Mouse (Mus musculus): ENCODE data around the gene Engase. TPM values are rescaled to one million over a fixed set of nuclear protein-coding genes. Genes with fewer than 3 reads are reported as not detected.
A peak's percentile ranks its signal among the peaks of the same experiment; 100 is the strongest.

Gene Engase
- polyA plus RNA-seq, 1 experiment from 2014 or later = 6.5 TPM

GRCm38 (mm10) chr11:118508341-118508740, 31.7 kb downstream of the Engase start:
- 76% methylated on average over 7 of the region's 7 CpGs for WGBS
- Histone ChIP-seq H3K36me3 (ENCODE audit: control insufficient read depth, insufficient read depth, low read length) (no peaks in the 10 kb centered on the region), H3K9me3 (ENCODE audit: control insufficient read depth, low read length) (no peaks in the 10 kb centered on the region), H3K4me1 (ENCODE audit: control insufficient read depth, insufficient read depth, low read depth, low read length) (peaks cover 19% of the 10 kb centered on the region), H3K4me3 (ENCODE audit: low read length) (no peak overlapping the region), H3K9ac (ENCODE audit: low read depth, low read length) (no peak overlapping the region), H3K27ac (ENCODE audit: low read depth, low read length) (peak overlapping the region; percentile 20; the same call in 1 of the 2 replicates), H3K4me2 (ENCODE audit: low read length) (no peak overlapping the region), H3K27me3 (replicated peaks; ENCODE audit: control insufficient read depth, insufficient read depth, low read length) (no peaks in the 10 kb centered on the region)
- no peak for ATAC-seq

- Histone ChIP-seq H3K27me3 (replicated peaks; ENCODE audit: control insufficient read depth, insufficient read depth, low read length) (no peaks in the 10 kb centered on the region), H3K9ac (ENCODE audit: low read depth, low read length) (peak overlapping the region; percentile 4; the same call in 1 of the 2 replicates), H3K4me2 (ENCODE audit: low read length) (no peak overlapping the region), H3K4me1 (ENCODE audit: control insufficient read depth, insufficient read depth, low read depth, low read length) (peaks cover 19% of the 10 kb centered on the region), H3K27ac (ENCODE audit: low read depth, low read length) (peak overlapping the region; percentile 54; the same call in 1 of the 2 replicates), H3K4me3 (ENCODE audit: low read length) (no peak overlapping the region), H3K9me3 (ENCODE audit: control insufficient read depth, low read length) (no peaks in the 10 kb centered on the region), H3K36me3 (ENCODE audit: control insufficient read depth, insufficient read depth, low read length) (no peaks in the 10 kb centered on the region)
- ATAC-seq = peak; percentile 51
- 27% methylated on average over 6 of the region's 6 CpGs for WGBS
Measured at GRCm38 (mm10) chr11:118511851-118512250, 35.2 kb downstream of the Engase start.

GRCm38 (mm10) chr11:118512257-118512910, 35.8 kb downstream of the Engase start:
- 32% methylated on average over 15 of the region's 15 CpGs for WGBS
- H3K9ac ChIP-seq (ENCODE audit: low read depth, low read length) = peak overlapping the region; percentile 4
- peak overlapping the region; percentile 54; the same call in 1 of the 2 replicates for H3K27ac ChIP-seq (ENCODE audit: low read depth, low read length)
- no peaks in the 10 kb centered on the region for H3K27me3 ChIP-seq (replicated peaks; ENCODE audit: control insufficient read depth, insufficient read depth, low read length)
- peaks cover 19% of the 10 kb centered on the region for H3K4me1 ChIP-seq (ENCODE audit: control insufficient read depth, insufficient read depth, low read depth, low read length)
- no peak overlapping the region for H3K4me3 ChIP-seq (ENCODE audit: low read length)
- H3K4me2 ChIP-seq (ENCODE audit: low read length) = no peak overlapping the region; the same call in 1 of the 2 replicates
- ATAC-seq = peak; percentile 46
- no peaks in the 10 kb centered on the region for H3K36me3 ChIP-seq (ENCODE audit: control insufficient read depth, insufficient read depth, low read length)
- H3K9me3 ChIP-seq (ENCODE audit: control insufficient read depth, low read length) = no peaks in the 10 kb centered on the region

- Histone ChIP-seq H3K4me3 (ENCODE audit: low read length) (no peak overlapping the region), H3K27ac (ENCODE audit: low read depth, low read length) (no peak overlapping the region), H3K27me3 (replicated peaks; ENCODE audit: control insufficient read depth, insufficient read depth, low read length) (no peaks in the 10 kb centered on the region), H3K4me2 (ENCODE audit: low read length) (no peak overlapping the region), H3K9me3 (ENCODE audit: control insufficient read depth, low read length) (no peaks in the 10 kb centered on the region), H3K36me3 (ENCODE audit: control insufficient read depth, insufficient read depth, low read length) (no peaks in the 10 kb centered on the region), H3K4me1 (ENCODE audit: control insufficient read depth, insufficient read depth, low read depth, low read length) (peaks cover 4% of the 10 kb centered on the region), H3K9ac (ENCODE audit: low read depth, low read length) (no peak overlapping the region)
- ATAC-seq = no peak
- WGBS = 76% methylated on average over 7 of the region's 7 CpGs
Measured at GRCm38 (mm10) chr11:118517924-118518323, 41.3 kb downstream of the Engase start.

GRCm38 (mm10) chr11:118518743-118519142, 42.1 kb downstream of the Engase start:
- Histone ChIP-seq H3K4me3 (ENCODE audit: low read length) (no peak overlapping the region), H3K4me1 (ENCODE audit: control insufficient read depth, insufficient read depth, low read depth, low read length) (no peaks in the 10 kb centered on the region; the same call in 1 of the 2 replicates), H3K27ac (ENCODE audit: low read depth, low read length) (no peak overlapping the region), H3K9ac (ENCODE audit: low read depth, low read length) (no peak overlapping the region), H3K4me2 (ENCODE audit: low read length) (no peak overlapping the region), H3K27me3 (replicated peaks; ENCODE audit: control insufficient read depth, insufficient read depth, low read length) (no peaks in the 10 kb centered on the region), H3K9me3 (ENCODE audit: control insufficient read depth, low read length) (no peaks in the 10 kb centered on the region), H3K36me3 (ENCODE audit: control insufficient read depth, insufficient read depth, low read length) (no peaks in the 10 kb centered on the region)
- no peak for ATAC-seq
- WGBS = 86% methylated on average over 7 of the region's 7 CpGs

- H3K4me1 ChIP-seq (ENCODE audit: control insufficient read depth, insufficient read depth, low read depth, low read length) = peaks cover 5% of the 10 kb centered on the region
- H3K27ac ChIP-seq (ENCODE audit: low read depth, low read length) = no peak overlapping the region
- no peaks in the 10 kb centered on the region for H3K9me3 ChIP-seq (ENCODE audit: control insufficient read depth, low read length)
- H3K9ac ChIP-seq (ENCODE audit: low read depth, low read length) = no peak overlapping the region
- ATAC-seq = no peak
- H3K4me3 ChIP-seq (ENCODE audit: low read length) = no peak overlapping the region
- no peaks in the 10 kb centered on the region for H3K27me3 ChIP-seq (replicated peaks; ENCODE audit: control insufficient read depth, insufficient read depth, low read length)
- no peaks in the 10 kb centered on the region for H3K36me3 ChIP-seq (ENCODE audit: control insufficient read depth, insufficient read depth, low read length)
- H3K4me2 ChIP-seq (ENCODE audit: low read length) = no peak overlapping the region
- WGBS = 60% methylated on average over 5 of the region's 5 CpGs
Measured at GRCm38 (mm10) chr11:118520251-118520650, 43.6 kb downstream of the Engase start.

GRCm38 (mm10) chr11:118520932-118521331, 44.3 kb downstream of the Engase start:
- no peaks in the 10 kb centered on the region for H3K9me3 ChIP-seq (ENCODE audit: control insufficient read depth, low read length)
- H3K4me1 ChIP-seq (ENCODE audit: control insufficient read depth, insufficient read depth, low read depth, low read length) = peaks cover 11% of the 10 kb centered on the region
- H3K4me2 ChIP-seq (ENCODE audit: low read length) = no peak overlapping the region
- H3K27ac ChIP-seq (ENCODE audit: low read depth, low read length) = no peak overlapping the region
- H3K27me3 ChIP-seq (replicated peaks; ENCODE audit: control insufficient read depth, insufficient read depth, low read length) = no peaks in the 10 kb centered on the region
- H3K36me3 ChIP-seq (ENCODE audit: control insufficient read depth, insufficient read depth, low read length) = no peaks in the 10 kb centered on the region
- H3K4me3 ChIP-seq (ENCODE audit: low read length) = no peak overlapping the region
- WGBS = 56% methylated on average over 2 of the region's 2 CpGs
- no peak overlapping the region for H3K9ac ChIP-seq (ENCODE audit: low read depth, low read length)
- no peak for ATAC-seq

- WGBS = 83% methylated on average over 4 of the region's 4 CpGs
- peaks cover 11% of the 10 kb centered on the region for H3K4me1 ChIP-seq (ENCODE audit: control insufficient read depth, insufficient read depth, low read depth, low read length)
- no peak overlapping the region for H3K4me3 ChIP-seq (ENCODE audit: low read length)
- ATAC-seq = no peak
- no peak overlapping the region for H3K27ac ChIP-seq (ENCODE audit: low read depth, low read length)
- no peaks in the 10 kb centered on the region for H3K36me3 ChIP-seq (ENCODE audit: control insufficient read depth, insufficient read depth, low read length)
- no peaks in the 10 kb centered on the region for H3K27me3 ChIP-seq (replicated peaks; ENCODE audit: control insufficient read depth, insufficient read depth, low read length)
- H3K9me3 ChIP-seq (ENCODE audit: control insufficient read depth, low read length) = no peaks in the 10 kb centered on the region
- no peak overlapping the region for H3K4me2 ChIP-seq (ENCODE audit: low read length)
- no peak overlapping the region for H3K9ac ChIP-seq (ENCODE audit: low read depth, low read length)
Measured at GRCm38 (mm10) chr11:118523496-118524145, 47.0 kb downstream of the Engase start.

GRCm38 (mm10) chr11:118525059-118525458, 48.4 kb downstream of the Engase start:
- no peak overlapping the region for H3K4me3 ChIP-seq (ENCODE audit: low read length)
- H3K9ac ChIP-seq (ENCODE audit: low read depth, low read length) = peak overlapping the region; percentile 25; the same call in 1 of the 2 replicates
- peak overlapping the region; percentile 74 for H3K27ac ChIP-seq (ENCODE audit: low read depth, low read length)
- H3K4me2 ChIP-seq (ENCODE audit: low read length) = no peak overlapping the region
- WGBS = 30% methylated on average over 11 of the region's 11 CpGs
- peak; percentile 58 for ATAC-seq
- peaks cover 18% of the 10 kb centered on the region for H3K4me1 ChIP-seq (ENCODE audit: control insufficient read depth, insufficient read depth, low read depth, low read length)
- no peaks in the 10 kb centered on the region for H3K9me3 ChIP-seq (ENCODE audit: control insufficient read depth, low read length)
- no peaks in the 10 kb centered on the region for H3K27me3 ChIP-seq (replicated peaks; ENCODE audit: control insufficient read depth, insufficient read depth, low read length)
- H3K36me3 ChIP-seq (ENCODE audit: control insufficient read depth, insufficient read depth, low read length) = no peaks in the 10 kb centered on the region
